Mouse (Mus musculus) limb, embryonic 11.5 days (tissue): ENCODE measurements at regions not wholly inside any gene's neighbourhood (a gene's known extent, or its start where the extent isn't known, plus 50 kb on each side); places are given as distances from the start of the nearest gene placed in this dataset.
A peak's percentile ranks its signal among the peaks of the same experiment; 100 is the strongest.

Source experiments
- ATAC-seq: fragments of 200-750 bp; cut with Nextera tagmentation; 2 replicates; pipeline ENCODE4 v1.8.0; 2017; ENCODE audit warnings: low read depth; ENCODE audit not compliant: insufficient number of reproducible peaks, low FRiP score, low TSS enrichment
- DNase-seq: peaks from one replicate; pipeline ENCODE4 v3.0.0-alpha.2; 2015; ENCODE audit warnings: low spot score
- H3K27ac ChIP-seq: fragments of 300-500 bp; sonication (generic); replicated peaks from 2 replicates; pipeline ENCODE4 v1.5.1; 2014; ENCODE audit warnings: low read depth, mild to moderate bottlenecking, low read length
- H3K27me3 ChIP-seq: fragments of 300-500 bp; sonication (generic); 2 replicates; pipeline ENCODE4 v1.6.1; 2014; ENCODE audit warnings: mild to moderate bottlenecking, low read length, mixed read lengths; ENCODE audit not compliant: control insufficient read depth, insufficient read depth
- H3K36me3 ChIP-seq: fragments of 300-500 bp; sonication (generic); 2 replicates; pipeline ENCODE4 v1.6.1; 2014; ENCODE audit warnings: mild to moderate bottlenecking, low read length, moderate library complexity, mixed read lengths; ENCODE audit not compliant: control insufficient read depth, insufficient read depth
- H3K4me1 ChIP-seq: fragments of 300-500 bp; sonication (generic); 2 replicates; pipeline ENCODE4 v1.6.1; 2014; ENCODE audit warnings: low read length, mixed read lengths; ENCODE audit not compliant: control insufficient read depth, insufficient read depth
- H3K4me2 ChIP-seq: fragments of 300-500 bp; sonication (generic); 2 replicates; pipeline ENCODE4 v1.6.1; 2014; ENCODE audit warnings: low read depth, mild to moderate bottlenecking, moderate library complexity; ENCODE audit not compliant: severe bottlenecking
- H3K4me3 ChIP-seq: fragments of 300-500 bp; sonication (generic); 2 replicates; pipeline ENCODE4 v1.5.1; 2014; ENCODE audit warnings: low read depth, low read length
- H3K9ac ChIP-seq: fragments of 300-500 bp; sonication (generic); 2 replicates; pipeline ENCODE4 v1.6.1; 2014; ENCODE audit warnings: mild to moderate bottlenecking, low read length
- H3K9me3 ChIP-seq: fragments of 300-500 bp; sonication (generic); 2 replicates; pipeline ENCODE4 v1.6.1; 2016; ENCODE audit warnings: low read length; ENCODE audit not compliant: control insufficient read depth
- WGBS: fragments of 180-500 bp; shearing (Covaris S2); extraction: QIAGEN DNeasy Blood & Tissue Kit; methylation state at CpG from one replicate; pipeline ENCODE4 v1.1.7; 2014; 5-methylcytosine and 5-hydroxymethylcytosine counted together

DNA sequence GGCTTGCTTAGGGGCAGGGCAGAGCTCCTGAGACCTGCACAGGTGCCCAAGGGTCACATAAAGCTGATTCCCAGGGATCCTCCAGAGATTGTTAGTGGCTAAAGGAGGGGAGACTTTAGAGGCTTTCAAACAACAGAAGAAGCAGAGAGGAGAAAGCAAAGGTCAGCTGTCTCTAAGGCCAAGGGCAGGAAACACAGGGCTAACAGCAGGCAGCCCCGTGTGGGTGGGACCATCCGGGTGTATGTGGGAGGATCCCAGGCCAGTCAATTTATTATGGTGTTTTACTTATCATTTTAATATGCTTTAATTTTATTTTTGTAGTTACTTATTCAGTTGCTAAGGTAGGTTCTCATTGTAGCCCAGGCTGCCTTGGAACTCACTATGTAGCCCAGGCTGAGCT lies 317.1 kb downstream of the Matn1 start:
- no peak overlapping the region for H3K4me3 ChIP-seq
- no peaks in the 10 kb centered on the region for H3K9me3 ChIP-seq
- no peak overlapping the region for H3K27ac ChIP-seq
- 81% methylated on average over 2 of the region's 2 CpGs for WGBS
- H3K27me3 ChIP-seq: no peaks in the 10 kb centered on the region
- DNase-seq: no peak
- no peak overlapping the region for H3K9ac ChIP-seq
- H3K36me3 ChIP-seq: no peaks in the 10 kb centered on the region
- no peak for ATAC-seq
- H3K4me2 ChIP-seq: no peak overlapping the region
- H3K4me1 ChIP-seq: no peaks in the 10 kb centered on the region

DNA sequence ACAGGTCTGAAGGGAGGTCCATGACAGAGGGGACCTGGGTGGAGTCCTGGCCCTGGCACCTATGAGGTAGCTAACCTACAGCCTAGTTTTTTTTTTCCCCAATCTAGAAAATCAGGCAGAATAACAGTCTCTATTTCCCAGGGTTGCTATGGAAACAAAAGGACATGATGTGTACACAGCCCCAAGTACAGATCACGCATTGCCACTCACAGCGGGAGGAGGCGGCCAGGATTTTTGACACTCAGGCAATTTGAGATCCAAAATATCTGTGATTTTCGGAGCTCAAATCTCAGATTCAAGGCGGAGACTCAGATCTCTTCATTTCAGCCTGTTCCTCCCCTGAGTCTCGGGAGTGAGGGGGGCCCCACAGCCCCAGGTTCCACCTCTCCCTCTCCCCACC lies 318.7 kb downstream of the Matn1 start:
- no peak for DNase-seq
- Histone ChIP-seq H3K4me2 (no peak overlapping the region), H3K9ac (no peak overlapping the region), H3K27me3 (no peaks in the 10 kb centered on the region), H3K27ac (no peak overlapping the region), H3K4me3 (no peak overlapping the region), H3K36me3 (no peaks in the 10 kb centered on the region), H3K9me3 (no peaks in the 10 kb centered on the region), H3K4me1 (no peaks in the 10 kb centered on the region)
- WGBS: 79% methylated on average over 6 of the region's 6 CpGs
- no peak for ATAC-seq

DNA sequence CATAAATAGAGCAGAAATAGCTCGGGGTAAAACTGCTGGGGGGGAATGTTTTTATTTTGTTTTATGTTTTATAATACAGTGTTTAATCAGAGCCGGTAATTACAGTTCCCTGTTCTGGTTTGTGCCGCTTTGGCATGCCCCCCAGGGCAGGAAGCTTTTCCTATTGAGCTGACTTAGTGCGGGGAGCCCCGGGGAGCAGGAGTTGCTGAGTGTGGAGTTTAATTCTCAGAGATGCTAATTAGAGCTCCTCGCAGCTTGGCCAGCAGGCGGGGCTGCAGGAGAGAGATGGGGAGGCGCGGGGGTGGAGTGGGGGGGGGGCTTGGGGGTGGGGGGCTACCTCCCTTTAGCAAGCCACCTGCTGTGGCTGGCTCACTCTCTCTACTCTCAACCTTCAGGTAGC lies 322.6 kb downstream of the Matn1 start:
- ATAC-seq (no peak), DNase-seq (no peak)
- Histone ChIP-seq H3K4me3 (no peak overlapping the region), H3K4me1 (no peaks in the 10 kb centered on the region), H3K36me3 (no peaks in the 10 kb centered on the region), H3K4me2 (no peak overlapping the region), H3K27me3 (no peaks in the 10 kb centered on the region), H3K9me3 (no peaks in the 10 kb centered on the region), H3K9ac (no peak overlapping the region), H3K27ac (no peak overlapping the region)
- WGBS: 10% methylated on average over 7 of the region's 9 CpGs

DNA sequence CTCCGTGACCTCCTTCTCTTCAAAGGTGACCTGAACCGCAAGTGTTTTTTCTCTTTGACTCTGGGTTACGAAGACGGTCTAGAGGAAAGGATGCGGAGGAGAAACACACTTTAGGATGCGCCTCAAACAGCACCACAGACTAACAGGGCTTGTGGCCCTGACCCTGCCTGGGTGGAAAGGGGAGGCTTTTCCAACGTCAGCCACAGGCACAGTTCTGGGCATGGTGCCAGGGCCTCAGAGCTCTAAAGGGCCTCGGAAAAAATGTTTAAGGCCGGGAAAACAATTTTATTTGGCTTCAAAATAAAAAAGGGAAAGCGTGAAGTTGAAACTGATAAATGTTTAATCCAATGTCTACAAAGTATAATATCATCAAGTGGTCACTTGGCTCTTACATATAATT lies 323.6 kb downstream of the Matn1 start:
- DNase-seq: no peak
- WGBS: 69% methylated on average over 10 of the region's 10 CpGs

DNA sequence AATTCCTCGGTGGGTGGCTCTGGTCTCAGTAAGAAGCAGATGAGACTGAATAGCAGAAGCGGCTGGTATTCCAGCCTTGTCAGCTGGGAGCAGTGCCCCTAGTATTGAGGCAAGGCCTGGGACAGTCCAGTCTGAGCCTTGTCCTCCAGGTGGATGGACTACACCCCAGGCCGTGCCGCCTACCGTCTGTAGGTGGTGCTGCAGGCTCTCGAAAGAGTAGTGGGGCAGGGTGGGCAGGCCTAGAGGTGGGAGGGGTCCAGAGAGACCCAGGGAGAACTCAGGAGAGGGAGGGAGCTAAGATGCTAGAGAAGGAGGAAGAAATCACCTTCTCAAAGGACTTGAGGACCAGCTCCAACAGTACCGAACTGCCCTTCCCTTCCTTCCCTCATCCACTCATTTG lies 326.0 kb downstream of the Matn1 start:
- no peak overlapping the region for H3K4me2 ChIP-seq
- no peaks in the 10 kb centered on the region for H3K9me3 ChIP-seq
- H3K9ac ChIP-seq: no peak overlapping the region
- H3K27ac ChIP-seq: no peak overlapping the region
- peak; percentile 83 for DNase-seq
- no peaks in the 10 kb centered on the region for H3K4me1 ChIP-seq
- WGBS: 15% methylated on average over 7 of the region's 7 CpGs
- no peaks in the 10 kb centered on the region for H3K27me3 ChIP-seq
- peak; percentile 68; the same call in 1 of the 2 replicates for ATAC-seq
- no peaks in the 10 kb centered on the region for H3K36me3 ChIP-seq
- H3K4me3 ChIP-seq: no peak overlapping the region

More for the DNA sequence above, 323.6 kb downstream of the Matn1 start:
- ATAC-seq: no peak
- H3K9ac ChIP-seq: no peak overlapping the region
- H3K27me3 ChIP-seq: no peaks in the 10 kb centered on the region
- no peak overlapping the region for H3K4me2 ChIP-seq
- no peaks in the 10 kb centered on the region for H3K36me3 ChIP-seq
- no peaks in the 10 kb centered on the region for H3K9me3 ChIP-seq
- no peak overlapping the region for H3K4me3 ChIP-seq
- no peak overlapping the region for H3K27ac ChIP-seq
- H3K4me1 ChIP-seq: no peaks in the 10 kb centered on the region

DNA sequence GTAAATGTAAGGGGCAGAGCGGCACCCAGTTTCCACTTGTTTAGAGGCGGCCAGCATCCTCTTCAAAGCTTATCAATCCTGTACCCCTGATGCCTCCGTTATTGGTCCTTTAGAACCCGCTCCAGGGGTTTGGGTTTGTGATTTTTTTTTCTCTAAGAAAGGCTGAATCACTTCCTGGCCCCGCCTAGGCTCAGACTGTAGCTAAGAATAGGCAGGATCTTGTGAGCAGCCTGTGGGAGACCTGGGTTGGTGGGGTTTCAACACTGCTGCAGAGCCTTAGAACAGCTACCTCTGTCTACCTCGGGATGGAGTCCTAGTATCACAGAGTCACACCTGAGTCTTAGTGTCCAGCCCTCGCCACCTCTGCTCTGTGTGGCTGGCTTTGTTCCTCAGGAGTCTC lies 327.9 kb downstream of the Matn1 start:
- Histone ChIP-seq H3K36me3 (no peaks in the 10 kb centered on the region), H3K27me3 (no peaks in the 10 kb centered on the region), H3K9ac (no peak overlapping the region), H3K4me1 (no peaks in the 10 kb centered on the region), H3K4me2 (no peak overlapping the region), H3K27ac (no peak overlapping the region), H3K4me3 (no peak overlapping the region), H3K9me3 (no peaks in the 10 kb centered on the region)
- ATAC-seq: no peak
- 70% methylated on average over 7 of the region's 7 CpGs for WGBS
- no peak for DNase-seq

DNA sequence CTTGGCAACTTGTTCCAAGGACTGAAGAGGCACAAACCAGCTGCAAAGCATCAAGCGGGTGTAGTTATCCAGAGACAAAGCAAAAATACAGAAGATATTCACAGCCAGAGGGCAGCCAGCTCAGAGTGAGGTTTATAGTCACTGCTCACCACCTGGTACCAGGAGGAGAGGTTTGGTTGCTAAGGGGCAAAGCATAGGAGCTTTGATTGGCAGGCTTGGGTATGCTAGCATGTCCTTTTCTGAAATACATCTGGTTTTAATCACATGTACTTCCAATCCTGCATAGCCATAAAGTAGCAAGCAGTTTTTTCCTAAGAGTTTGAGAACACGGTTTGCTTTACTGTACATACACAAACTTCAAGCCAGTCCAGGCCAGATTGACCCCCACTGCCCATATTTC lies 349.4 kb downstream of the Matn1 start:
- 47% methylated on average over 2 of the region's 2 CpGs for WGBS
- no peak overlapping the region for H3K9ac ChIP-seq
- H3K27ac ChIP-seq: peak overlapping the region; percentile 42; the same call in 1 of the 2 replicates
- no peak for ATAC-seq
- H3K4me3 ChIP-seq: no peak overlapping the region
- no peak overlapping the region for H3K4me2 ChIP-seq
- H3K27me3 ChIP-seq: no peaks in the 10 kb centered on the region
- peak; percentile 31 for DNase-seq
- no peaks in the 10 kb centered on the region for H3K9me3 ChIP-seq
- no peaks in the 10 kb centered on the region for H3K36me3 ChIP-seq
- peaks cover 12% of the 10 kb centered on the region; the same call in 1 of the 2 replicates for H3K4me1 ChIP-seq

DNA sequence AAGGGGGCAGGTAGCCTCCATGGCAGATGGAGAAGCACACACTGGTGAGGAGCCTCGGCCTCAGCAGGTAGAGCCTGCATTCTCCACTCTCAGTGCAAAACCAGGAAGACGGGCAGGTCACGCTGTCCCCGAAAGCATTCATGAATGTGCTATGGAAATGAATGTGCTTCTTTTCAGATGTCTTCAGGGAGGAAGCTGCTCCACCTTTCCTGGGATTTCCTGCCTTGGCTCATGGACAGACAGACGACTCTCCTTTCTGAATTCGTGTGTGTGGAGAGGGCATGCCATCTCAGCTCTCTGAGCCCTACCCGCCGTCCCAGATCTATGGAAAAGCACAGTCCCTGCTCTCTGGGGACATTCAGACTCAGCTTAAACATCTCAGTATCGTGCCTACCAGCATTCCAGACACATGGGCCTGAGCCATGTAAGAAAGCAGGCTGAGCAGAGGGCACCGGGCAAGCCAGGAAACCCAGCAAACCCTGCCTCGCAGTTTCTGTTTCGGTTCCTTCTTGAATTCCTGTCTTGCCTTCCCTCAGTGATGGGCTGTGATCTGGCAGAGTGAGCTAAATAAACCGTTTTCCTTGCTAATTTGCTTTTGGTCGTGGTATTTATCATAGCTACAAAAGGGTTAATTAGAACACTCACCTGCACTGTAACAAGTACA lies 354.0 kb downstream of the Matn1 start:
- H3K4me1 ChIP-seq: peaks cover 11% of the 10 kb centered on the region; the same call in 1 of the 2 replicates
- 82% methylated on average over 14 of the region's 14 CpGs for WGBS
- no peaks in the 10 kb centered on the region for H3K9me3 ChIP-seq
- no peak for ATAC-seq
- no peaks in the 10 kb centered on the region for H3K36me3 ChIP-seq
- no peak overlapping the region for H3K4me3 ChIP-seq
- no peak overlapping the region for H3K9ac ChIP-seq
- H3K27ac ChIP-seq: no peak overlapping the region
- H3K27me3 ChIP-seq: no peaks in the 10 kb centered on the region
- no peak overlapping the region for H3K4me2 ChIP-seq
- DNase-seq: no peak

DNA sequence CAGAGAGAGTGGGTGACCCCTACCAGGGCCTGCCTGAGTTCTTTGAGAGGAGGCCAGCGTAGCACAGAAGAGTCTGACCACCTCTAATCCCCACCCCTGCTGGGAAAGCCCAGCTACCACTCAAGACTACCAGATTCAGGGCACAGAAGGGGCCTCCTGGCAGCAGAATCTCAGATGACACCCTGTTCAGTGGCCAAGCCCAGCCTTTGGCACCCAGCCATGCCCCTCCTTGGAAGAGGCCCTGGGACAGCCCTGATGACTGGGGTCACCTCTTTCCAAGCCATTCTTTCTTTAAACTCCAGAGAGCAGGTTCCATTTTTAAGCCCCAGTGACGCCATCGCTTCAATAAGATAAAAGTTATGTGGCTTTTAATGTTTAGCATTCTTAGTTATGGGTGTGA lies 359.8 kb downstream of the Matn1 start:
- 88% methylated on average over 3 of the region's 3 CpGs for WGBS
- no peak for DNase-seq
- no peaks in the 10 kb centered on the region for H3K27me3 ChIP-seq
- ATAC-seq: no peak
- H3K4me2 ChIP-seq: no peak overlapping the region
- H3K4me1 ChIP-seq: no peaks in the 10 kb centered on the region
- no peaks in the 10 kb centered on the region for H3K36me3 ChIP-seq
- no peak overlapping the region for H3K4me3 ChIP-seq
- no peak overlapping the region for H3K9ac ChIP-seq
- H3K27ac ChIP-seq: no peak overlapping the region
- H3K9me3 ChIP-seq: no peaks in the 10 kb centered on the region
